Mouse (Mus musculus): ENCODE measurements at regions not wholly inside any gene's neighbourhood (a gene's known extent, or its start where the extent isn't known, plus 50 kb on each side); places are given as distances from the start of the nearest gene placed in this dataset.

DNA sequence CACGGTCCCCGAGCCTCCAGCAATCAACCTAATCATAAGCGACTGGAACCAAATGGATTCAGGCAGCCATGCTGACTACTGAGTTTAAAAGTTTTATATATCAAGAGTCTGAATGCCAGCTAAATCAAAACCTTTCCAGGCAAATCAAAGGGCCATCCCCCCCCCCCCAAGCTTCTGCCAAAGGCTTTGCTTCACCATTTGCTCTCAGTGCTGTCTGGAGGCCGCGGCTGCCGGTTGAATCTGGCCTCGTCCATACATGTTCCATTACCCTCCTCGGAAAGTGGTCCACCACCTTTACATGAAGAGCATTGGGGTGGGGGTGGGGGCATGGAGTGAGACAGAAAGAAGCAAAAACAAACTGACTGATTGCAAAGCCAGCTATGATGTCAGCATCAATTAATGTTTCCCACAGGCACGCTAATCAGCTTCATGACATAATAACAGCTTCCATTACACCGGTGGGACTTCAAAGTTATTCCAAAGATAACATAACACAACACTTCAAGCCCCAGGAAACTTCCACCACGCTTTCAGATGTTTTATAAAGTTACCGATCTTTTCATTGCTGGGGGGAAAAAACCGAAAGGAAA is 116.6 kb upstream of the Irx5 start:
- no peaks in the 10 kb centered on the region for H3K27me3 ChIP-seq (replicated peaks)
- H3K27ac ChIP-seq: no peak overlapping the region
- no peak overlapping the region for H3K9ac ChIP-seq
- no peaks in the 10 kb centered on the region for H3K36me3 ChIP-seq
- no peaks in the 10 kb centered on the region for H3K9me3 ChIP-seq
- H3K4me3 ChIP-seq (replicated peaks): no peak overlapping the region
- no peak for ATAC-seq
- H3K4me2 ChIP-seq (replicated peaks): no peak overlapping the region
- no peaks in the 10 kb centered on the region for H3K4me1 ChIP-seq (replicated peaks)
- 81% methylated on average over 13 of the region's 13 CpGs for WGBS

DNA sequence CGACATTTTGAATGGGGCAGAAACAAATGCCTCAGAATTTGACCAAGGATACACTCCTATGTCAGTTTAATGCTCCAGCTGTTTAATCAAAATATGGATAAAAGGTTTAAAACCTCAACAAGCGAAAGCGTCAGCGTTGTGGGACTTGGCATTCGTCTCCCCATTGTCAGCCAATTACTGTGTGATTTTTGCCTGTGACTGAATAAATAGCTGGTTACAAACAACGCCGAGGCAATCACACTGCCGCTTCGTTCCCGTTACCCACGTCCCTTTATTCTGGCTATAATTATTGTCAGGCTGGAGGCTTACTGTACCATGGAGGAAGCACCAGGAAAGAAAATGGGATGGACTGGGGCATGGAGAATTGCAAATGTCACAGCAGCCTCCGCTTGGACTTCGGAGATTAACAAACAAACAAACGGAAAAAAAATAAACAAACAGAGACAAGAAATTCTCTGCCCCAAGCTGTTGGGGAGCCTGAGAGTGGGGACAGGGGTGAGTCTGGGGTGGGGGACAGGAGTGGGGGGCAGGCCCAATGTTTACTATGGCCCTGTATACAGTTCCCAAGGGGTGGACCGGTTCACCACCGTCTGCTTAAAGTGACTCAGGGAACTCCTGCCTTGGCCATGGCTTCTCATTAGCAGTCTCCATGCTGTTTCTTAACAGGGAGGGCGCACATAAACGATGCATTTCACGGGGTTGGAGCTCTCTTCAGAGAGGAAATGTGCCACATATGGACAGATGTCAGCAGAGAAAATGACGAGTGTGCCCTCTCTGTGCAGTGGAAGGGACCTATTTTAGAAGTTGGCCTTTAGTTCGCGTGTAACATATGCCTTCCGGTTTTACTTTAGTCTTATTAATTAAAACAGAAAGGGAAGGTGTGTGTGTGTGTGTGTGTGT is 125.8 kb upstream of the Irx5 start:
- no peak for ATAC-seq
- 68% methylated on average over 23 of the region's 23 CpGs for WGBS
- H3K9ac ChIP-seq: no peak overlapping the region
- no peaks in the 10 kb centered on the region for H3K36me3 ChIP-seq
- no peak overlapping the region for H3K4me2 ChIP-seq (replicated peaks)
- H3K4me1 ChIP-seq (replicated peaks): no peaks in the 10 kb centered on the region
- H3K27ac ChIP-seq: no peak overlapping the region
- no peaks in the 10 kb centered on the region for H3K27me3 ChIP-seq (replicated peaks)
- H3K4me3 ChIP-seq (replicated peaks): no peak overlapping the region
- no peaks in the 10 kb centered on the region for H3K9me3 ChIP-seq

DNA sequence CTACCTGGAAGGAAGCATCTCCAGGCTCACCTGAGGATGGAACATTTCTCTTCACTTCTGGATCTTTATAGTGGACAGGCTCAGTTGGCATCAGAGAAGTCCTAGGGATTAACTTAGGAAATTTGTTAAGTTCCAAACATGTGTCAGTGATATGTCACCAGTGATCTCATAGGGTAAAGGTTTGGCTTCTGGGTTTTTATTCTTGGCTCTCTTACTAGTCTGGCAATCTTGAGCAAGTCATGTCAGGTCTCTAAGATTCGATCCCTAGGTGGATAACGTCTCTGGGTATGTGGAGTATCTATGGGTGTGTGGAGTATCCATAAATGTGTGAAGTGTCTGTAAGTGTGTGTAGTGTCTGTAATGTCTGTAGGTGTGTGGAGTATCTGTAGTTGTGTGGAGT is 127.9 kb upstream of the Irx5 start:
- Histone ChIP-seq H3K27ac (no peak overlapping the region), H3K9ac (no peak overlapping the region), H3K36me3 (no peaks in the 10 kb centered on the region), H3K9me3 (no peaks in the 10 kb centered on the region), H3K4me1 (replicated peaks) (no peaks in the 10 kb centered on the region), H3K4me2 (replicated peaks) (no peak overlapping the region), H3K4me3 (replicated peaks) (no peak overlapping the region), H3K27me3 (replicated peaks) (no peaks in the 10 kb centered on the region)
- 94% methylated on average over 2 of the region's 2 CpGs for WGBS
- no peak for ATAC-seq

DNA sequence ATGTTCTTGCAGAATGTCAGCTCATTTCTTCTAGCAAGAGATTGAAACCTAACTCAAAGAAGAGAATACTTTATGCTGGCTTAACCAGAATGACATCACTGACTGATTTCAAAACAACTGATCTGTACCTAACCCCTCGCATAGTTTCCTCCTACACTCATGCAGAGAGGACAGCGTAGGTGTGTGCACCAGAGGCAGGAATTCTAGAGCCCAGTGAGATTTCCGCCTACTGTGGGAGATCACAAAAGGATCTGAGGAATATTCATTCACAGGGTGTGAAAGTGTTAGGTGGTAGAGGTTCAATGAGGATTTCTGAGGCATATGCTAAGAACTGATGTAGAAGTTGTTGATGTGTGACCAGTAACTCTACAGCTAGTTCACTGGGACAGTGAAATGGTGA is 132.5 kb upstream of the Irx5 start:
- Histone ChIP-seq H3K36me3 (no peaks in the 10 kb centered on the region), H3K4me1 (replicated peaks) (no peaks in the 10 kb centered on the region), H3K4me2 (replicated peaks) (no peak overlapping the region), H3K9ac (no peak overlapping the region), H3K4me3 (replicated peaks) (no peak overlapping the region), H3K9me3 (no peaks in the 10 kb centered on the region), H3K27me3 (replicated peaks) (no peaks in the 10 kb centered on the region), H3K27ac (no peak overlapping the region)
- no peak for ATAC-seq
- 87% methylated on average over 3 of the region's 3 CpGs for WGBS

DNA sequence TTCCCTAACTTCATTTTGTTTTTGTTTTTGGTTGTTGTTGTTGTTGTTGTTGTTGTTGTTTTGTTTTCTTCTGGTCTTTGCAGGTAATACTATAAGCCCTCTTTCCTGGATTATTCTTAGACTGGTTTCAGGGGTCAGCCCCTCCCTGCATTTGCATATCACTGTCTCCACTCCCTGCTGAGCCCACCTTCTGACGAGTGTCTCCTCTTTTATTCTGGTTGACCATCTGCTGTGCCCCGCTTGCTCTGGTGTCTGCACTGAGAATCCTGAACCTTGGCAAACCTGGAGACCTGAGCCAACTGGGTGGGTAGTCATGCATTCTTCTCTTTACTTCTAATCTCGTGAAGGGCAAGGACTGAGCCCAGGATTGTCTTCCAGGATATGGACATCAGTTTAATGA is 134.4 kb upstream of the Irx5 start:
- Histone ChIP-seq H3K4me2 (replicated peaks) (no peak overlapping the region), H3K27ac (no peak overlapping the region), H3K4me3 (replicated peaks) (no peak overlapping the region), H3K27me3 (replicated peaks) (no peaks in the 10 kb centered on the region), H3K9ac (no peak overlapping the region), H3K36me3 (no peaks in the 10 kb centered on the region), H3K9me3 (no peaks in the 10 kb centered on the region), H3K4me1 (replicated peaks) (no peaks in the 10 kb centered on the region)
- WGBS: 54% methylated on average over 3 of the region's 3 CpGs
- no peak for ATAC-seq

DNA sequence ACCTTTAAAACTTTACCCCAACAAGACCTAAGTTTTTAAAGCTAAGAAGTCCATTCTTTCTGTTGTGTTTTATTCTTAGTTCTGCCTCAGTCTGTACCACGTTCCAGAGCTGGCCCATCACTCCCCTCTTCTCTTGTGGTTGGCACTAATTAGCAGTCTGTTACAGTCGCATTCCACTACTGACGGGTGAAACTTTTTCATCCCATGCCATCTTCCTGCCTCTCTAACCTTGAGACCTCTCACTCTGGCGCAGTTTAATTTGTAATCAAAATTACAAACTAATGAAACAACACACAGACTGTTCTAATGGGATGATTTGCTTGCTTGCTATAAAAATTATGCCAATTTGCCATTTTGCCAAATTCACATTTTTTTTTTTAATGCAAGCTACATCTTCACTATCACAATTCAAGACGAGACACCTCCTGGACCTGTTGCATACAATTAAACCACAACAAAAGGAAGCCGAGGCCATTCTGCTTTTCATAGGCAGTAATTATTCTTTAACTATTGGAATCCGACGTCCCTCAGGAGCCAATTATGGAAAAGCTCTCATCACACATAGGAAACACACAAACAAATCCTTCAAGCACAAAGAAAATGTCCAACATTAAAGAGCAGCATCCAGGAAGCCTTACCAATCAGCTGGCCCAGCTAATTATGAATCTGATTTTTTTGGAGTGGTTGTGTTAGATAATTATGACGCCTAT is 138.1 kb upstream of the Irx5 start:
- 76% methylated on average over 9 of the region's 9 CpGs for WGBS

DNA sequence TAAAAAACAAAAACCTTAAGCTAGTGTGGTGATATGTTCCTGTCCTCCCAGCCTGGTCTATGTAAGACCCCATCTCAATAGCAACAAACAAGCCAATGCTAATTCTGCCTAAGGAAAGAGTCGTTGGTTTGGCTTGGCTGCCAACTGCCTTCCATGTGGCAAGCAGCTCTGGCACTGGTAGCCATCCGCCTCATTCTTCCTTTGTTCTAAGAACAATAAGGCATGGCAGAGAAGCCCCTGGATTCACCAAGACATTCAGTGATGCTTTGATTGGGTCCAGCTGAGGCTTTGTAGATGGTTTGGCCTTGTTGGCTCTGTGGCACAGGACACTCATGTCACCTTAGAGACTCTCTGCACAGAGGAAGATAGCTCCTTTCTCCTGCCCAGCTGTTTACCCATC is 139.9 kb upstream of the Irx5 start:
- 86% methylated on average over 2 of the region's 2 CpGs for WGBS

More for the DNA sequence above, 138.1 kb upstream of the Irx5 start:
- Histone ChIP-seq H3K27ac (no peak overlapping the region), H3K4me3 (replicated peaks) (no peak overlapping the region), H3K9me3 (no peaks in the 10 kb centered on the region), H3K27me3 (replicated peaks) (no peaks in the 10 kb centered on the region), H3K36me3 (no peaks in the 10 kb centered on the region), H3K4me1 (replicated peaks) (no peaks in the 10 kb centered on the region), H3K9ac (no peak overlapping the region), H3K4me2 (replicated peaks) (no peak overlapping the region)
- ATAC-seq: no peak

DNA sequence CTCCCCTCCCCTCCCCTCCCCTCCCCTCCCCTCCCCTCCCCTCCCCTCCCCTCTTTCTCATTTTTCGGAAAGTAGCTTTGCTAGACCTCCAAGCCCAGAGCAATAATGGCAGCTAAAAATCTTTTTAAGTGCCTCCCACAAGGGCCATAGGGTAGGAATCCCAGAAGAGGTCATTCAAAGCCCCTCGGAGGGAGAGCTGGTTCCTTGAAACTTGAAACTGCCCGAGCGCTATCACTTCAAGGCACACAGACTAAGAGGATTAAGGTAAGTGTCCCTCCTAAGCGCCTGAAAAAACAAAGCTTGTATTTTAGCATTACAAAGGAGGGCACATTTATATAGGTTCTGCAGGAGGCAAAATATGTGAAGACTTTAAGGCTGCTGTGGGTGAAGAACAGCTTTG is 141.2 kb upstream of the Irx5 start:
- H3K27me3 ChIP-seq (replicated peaks): no peaks in the 10 kb centered on the region
- no peak overlapping the region for H3K4me3 ChIP-seq (replicated peaks)
- H3K9ac ChIP-seq: no peak overlapping the region
- no peak overlapping the region for H3K4me2 ChIP-seq (replicated peaks)
- WGBS: 10% methylated on average over 4 of the region's 5 CpGs
- H3K4me1 ChIP-seq (replicated peaks): no peaks in the 10 kb centered on the region
- H3K36me3 ChIP-seq: no peaks in the 10 kb centered on the region
- H3K9me3 ChIP-seq: no peaks in the 10 kb centered on the region
- no peak for ATAC-seq
- no peak overlapping the region for H3K27ac ChIP-seq

More for the DNA sequence above, 139.9 kb upstream of the Irx5 start:
- Histone ChIP-seq H3K9me3 (no peaks in the 10 kb centered on the region), H3K27me3 (replicated peaks) (no peaks in the 10 kb centered on the region), H3K4me1 (replicated peaks) (no peaks in the 10 kb centered on the region), H3K36me3 (no peaks in the 10 kb centered on the region), H3K4me3 (replicated peaks) (no peak overlapping the region), H3K9ac (no peak overlapping the region), H3K4me2 (replicated peaks) (no peak overlapping the region), H3K27ac (no peak overlapping the region)
- no peak for ATAC-seq

DNA sequence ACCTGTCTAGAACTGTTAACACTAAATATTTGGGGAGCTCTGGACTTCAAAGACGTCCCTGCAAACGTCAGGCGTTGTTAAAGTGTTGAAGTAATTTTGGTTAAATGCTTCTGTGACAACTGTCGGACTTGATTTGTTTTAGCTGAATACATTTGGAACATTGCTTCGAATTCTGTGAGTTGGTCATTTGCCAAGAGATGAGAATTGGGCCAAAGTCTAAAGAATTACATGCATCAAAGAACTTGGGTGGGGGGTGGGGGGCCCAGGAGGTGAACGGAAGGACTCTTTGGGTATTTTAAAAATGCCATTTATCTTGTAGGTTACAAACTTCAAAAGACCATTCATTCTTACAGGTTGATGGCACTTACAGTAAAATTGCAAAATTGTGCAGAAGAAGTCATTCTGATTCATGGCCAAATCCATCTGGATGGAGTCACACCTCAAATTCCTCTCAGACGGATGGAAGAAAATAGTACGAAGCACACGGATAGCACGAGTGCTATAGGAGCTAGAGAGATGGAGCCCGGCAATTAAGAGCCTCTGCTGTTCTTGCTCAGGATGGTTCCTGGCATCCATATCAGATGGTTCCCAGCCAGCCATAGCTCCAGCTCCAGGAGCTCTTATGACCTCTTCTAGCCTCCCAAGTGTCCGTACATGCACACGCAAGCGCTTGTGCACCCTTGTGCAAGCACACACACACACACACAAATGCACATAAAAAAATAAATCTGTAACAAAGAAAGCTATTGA is 144.5 kb upstream of the Irx5 start:
- H3K36me3 ChIP-seq: no peaks in the 10 kb centered on the region
- H3K4me3 ChIP-seq (replicated peaks): no peak overlapping the region
- ATAC-seq: no peak
- no peak overlapping the region for H3K27ac ChIP-seq
- no peaks in the 10 kb centered on the region for H3K4me1 ChIP-seq (replicated peaks)
- no peaks in the 10 kb centered on the region for H3K9me3 ChIP-seq
- no peaks in the 10 kb centered on the region for H3K27me3 ChIP-seq (replicated peaks)
- H3K4me2 ChIP-seq (replicated peaks): no peak overlapping the region
- H3K9ac ChIP-seq: no peak overlapping the region
- WGBS: 76% methylated on average over 14 of the region's 14 CpGs

DNA sequence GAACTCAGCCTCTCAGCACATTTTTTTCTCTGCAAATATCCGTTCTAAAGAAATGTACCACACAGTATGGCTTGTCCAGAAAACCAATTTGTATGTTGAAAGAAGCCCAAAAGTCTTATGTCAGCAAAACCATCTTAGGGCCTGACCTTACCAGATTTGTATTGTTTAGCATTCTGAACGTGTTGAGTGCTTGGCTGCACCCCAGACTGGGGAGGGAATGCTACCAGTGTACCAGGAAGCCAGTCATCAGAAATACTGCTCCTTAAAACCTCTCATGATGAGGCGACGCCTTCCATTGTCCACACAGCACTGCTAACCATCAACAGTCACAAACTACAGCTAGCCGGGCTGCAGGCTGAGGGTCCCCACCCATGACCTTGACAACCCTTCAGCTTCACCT is 148.3 kb upstream of the Irx5 start:
- H3K4me3 ChIP-seq (replicated peaks): no peak overlapping the region
- no peak overlapping the region for H3K27ac ChIP-seq
- H3K4me1 ChIP-seq (replicated peaks): no peaks in the 10 kb centered on the region
- no peaks in the 10 kb centered on the region for H3K9me3 ChIP-seq
- ATAC-seq: no peak
- no peak overlapping the region for H3K9ac ChIP-seq
- H3K4me2 ChIP-seq (replicated peaks): no peak overlapping the region
- H3K36me3 ChIP-seq: no peaks in the 10 kb centered on the region
- H3K27me3 ChIP-seq (replicated peaks): no peaks in the 10 kb centered on the region
- 63% methylated on average over 5 of the region's 5 CpGs for WGBS

DNA sequence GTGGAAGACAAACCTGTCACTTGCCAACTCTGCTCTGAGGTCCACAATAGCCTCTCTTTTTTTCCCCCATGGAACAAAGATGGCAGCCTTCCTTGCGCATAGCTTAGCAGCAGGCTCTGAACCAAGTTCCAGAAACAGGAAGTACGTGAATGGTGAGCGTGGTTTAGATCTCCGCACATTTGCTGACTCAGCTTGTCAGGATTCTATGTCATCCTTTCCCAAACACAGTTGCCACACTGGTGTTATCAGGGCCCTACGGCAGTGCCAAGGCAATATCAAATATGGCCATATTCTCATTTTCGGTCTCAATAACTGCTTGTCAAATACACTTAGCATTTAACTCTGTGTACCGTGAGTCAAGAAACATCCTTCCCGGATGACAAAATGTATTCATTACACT is 161.8 kb upstream of the Irx5 start:
- 91% methylated on average over 8 of the region's 8 CpGs for WGBS

DNA sequence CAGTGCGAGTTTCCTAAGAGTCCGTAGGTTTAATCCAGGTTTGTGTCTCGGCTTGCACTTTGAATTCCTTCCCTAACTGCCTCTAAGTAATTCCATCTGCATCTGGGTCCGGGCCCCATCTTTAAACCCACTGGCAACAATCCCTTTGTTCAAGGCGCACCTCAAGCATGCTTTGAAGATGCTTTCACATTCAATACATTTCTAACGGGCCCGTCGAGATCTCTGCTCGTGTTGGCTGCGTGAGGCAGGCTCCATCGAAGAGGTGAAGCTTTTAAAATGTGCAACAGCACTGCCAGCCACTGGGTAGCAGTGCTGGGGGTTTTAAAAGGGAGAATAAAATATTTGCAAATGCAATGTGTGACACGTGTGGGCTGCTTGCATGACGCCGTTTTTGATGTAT is 163.4 kb upstream of the Irx5 start:
- no peak for ATAC-seq
- no peaks in the 10 kb centered on the region for H3K4me1 ChIP-seq (replicated peaks)
- H3K9me3 ChIP-seq: no peaks in the 10 kb centered on the region
- H3K4me2 ChIP-seq (replicated peaks): no peak overlapping the region
- WGBS: 72% methylated on average over 14 of the region's 14 CpGs
- H3K27ac ChIP-seq: no peak overlapping the region
- no peaks in the 10 kb centered on the region for H3K27me3 ChIP-seq (replicated peaks)
- H3K36me3 ChIP-seq: no peaks in the 10 kb centered on the region
- H3K9ac ChIP-seq: no peak overlapping the region
- H3K4me3 ChIP-seq (replicated peaks): no peak overlapping the region

More for the DNA sequence above, 161.8 kb upstream of the Irx5 start:
- Histone ChIP-seq H3K4me3 (replicated peaks) (no peak overlapping the region), H3K36me3 (no peaks in the 10 kb centered on the region), H3K9ac (no peak overlapping the region), H3K9me3 (no peaks in the 10 kb centered on the region), H3K4me2 (replicated peaks) (no peak overlapping the region), H3K4me1 (replicated peaks) (no peaks in the 10 kb centered on the region), H3K27me3 (replicated peaks) (no peaks in the 10 kb centered on the region), H3K27ac (no peak overlapping the region)
- ATAC-seq: no peak
